Mouse (Mus musculus): Measurements from ENCODE around the gene Smap2. TPM values are rescaled to one million over a fixed set of nuclear protein-coding genes. Genes with fewer than 3 reads are reported as not detected.

The Smap2 gene
- polyA plus RNA-seq, 1 experiment from 2014 or later = 43.4 TPM

DNA sequence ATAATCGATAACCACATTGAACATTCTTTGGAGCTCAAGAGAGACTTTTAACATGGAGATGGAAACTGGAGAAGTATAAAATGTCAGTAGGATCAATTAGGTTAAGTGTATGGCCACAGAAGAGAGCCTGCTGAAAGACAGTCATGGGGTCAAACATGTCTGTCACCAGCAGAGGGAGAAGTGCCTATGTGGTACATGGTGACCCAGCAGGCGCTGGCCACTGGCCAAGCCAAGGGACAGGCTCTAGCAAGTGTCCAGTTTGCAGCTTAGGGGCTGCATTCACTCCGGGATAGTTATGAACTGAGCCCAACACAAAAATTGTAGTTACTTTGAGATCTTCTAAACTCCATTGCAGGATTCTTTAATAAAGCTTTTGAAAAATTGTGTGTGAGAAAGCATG lies 88.4 kb downstream of the Smap2 start:
- ATAC-seq (ENCODE audit: low FRiP score) = no peak
- Histone ChIP-seq H3K4me2 (no peak overlapping the region), H3K9me3 (replicated peaks) (no peaks in the 10 kb centered on the region; the same call in 1 of the 2 replicates), H3K9ac (replicated peaks) (no peak overlapping the region), H3K4me1 (peaks cover 10% of the 10 kb centered on the region), H3K36me3 (peaks cover 10% of the 10 kb centered on the region; the same call in 1 of the 2 replicates), H3K27me3 (replicated peaks) (no peaks in the 10 kb centered on the region), H3K4me3 (replicated peaks) (no peak overlapping the region), H3K27ac (replicated peaks) (no peak overlapping the region)
- WGBS = 85% methylated on average over 3 of the region's 3 CpGs

DNA sequence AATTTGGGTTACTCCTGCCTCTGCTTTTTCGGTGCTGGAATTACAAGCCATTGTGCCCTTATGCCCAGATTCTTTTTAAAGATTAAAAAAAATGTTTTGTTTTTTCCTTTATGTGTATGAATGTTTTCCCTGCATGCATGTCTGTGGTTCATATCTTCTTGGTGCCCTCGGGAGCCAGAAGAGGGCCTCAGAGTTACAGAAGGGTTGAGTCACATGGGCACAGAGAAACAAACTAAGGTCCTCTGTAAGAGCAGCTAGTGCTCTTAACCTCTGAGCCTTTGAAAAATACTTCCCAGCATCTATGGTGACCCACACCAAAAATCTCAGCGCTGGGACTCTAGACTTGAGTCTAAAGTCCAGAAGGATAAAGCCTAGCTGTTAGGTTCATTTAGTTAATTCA lies 91.7 kb downstream of the Smap2 start:
- Histone ChIP-seq H3K9ac (replicated peaks) (peak overlapping the region; percentile 67), H3K27ac (replicated peaks) (peak overlapping the region; percentile 88), H3K27me3 (replicated peaks) (no peaks in the 10 kb centered on the region), H3K4me3 (replicated peaks) (peak overlapping the region; percentile 61), H3K36me3 (peaks cover 23% of the 10 kb centered on the region), H3K4me2 (peak overlapping the region; percentile 76), H3K9me3 (replicated peaks) (peaks cover 9% of the 10 kb centered on the region; the same call in 1 of the 2 replicates), H3K4me1 (peaks cover 15% of the 10 kb centered on the region)
- WGBS = 16% methylated on average over 3 of the region's 3 CpGs
- ATAC-seq (ENCODE audit: low FRiP score) = peak; percentile 53

DNA sequence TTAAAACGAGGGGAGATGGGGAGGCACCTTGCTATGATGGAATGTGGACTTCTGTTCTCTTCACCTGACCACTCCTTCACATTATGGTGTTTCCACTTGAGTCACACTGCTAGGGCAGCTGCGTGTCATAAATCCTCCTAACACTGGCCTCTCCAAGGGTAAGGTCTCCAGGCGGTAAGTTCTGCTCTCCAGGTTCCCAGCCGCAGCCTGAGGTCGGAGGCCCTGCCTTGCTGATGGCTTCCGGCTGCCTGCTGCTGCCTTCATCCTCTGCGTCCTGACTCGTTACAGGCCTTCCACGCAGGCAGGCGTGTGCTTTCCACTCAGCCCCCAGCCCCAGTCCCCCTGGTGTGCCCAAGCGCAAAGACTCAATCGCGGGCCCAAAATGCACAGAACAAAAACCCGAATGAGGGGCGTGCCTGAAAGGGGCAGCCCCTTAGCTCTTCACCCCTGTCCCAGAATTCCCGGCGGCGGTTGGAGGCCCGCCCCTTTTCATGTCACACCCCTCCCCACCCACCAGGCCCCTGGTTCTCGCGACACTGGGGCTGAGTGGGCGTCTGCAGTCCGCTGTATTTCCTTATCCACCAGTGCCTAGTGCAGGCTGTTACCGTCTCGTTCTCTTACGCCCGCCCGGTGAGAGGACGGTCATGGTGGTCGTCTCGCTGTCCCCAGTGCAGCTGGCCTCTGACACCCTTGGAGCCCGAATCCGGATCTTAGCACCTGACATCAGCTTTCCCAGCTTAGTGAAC lies 92.3 kb downstream of the Smap2 start, which contains the start of gene Exo5:
Gene Exo5 (minus strand): TSS at position 464 of the 746 bp plus-strand sequence.
- peak; percentile 98 for ATAC-seq (ENCODE audit: low FRiP score)
- whole genome bisulfite sequencing = under 1% methylated on average over 33 of the region's 33 CpGs
- Histone ChIP-seq H3K27me3 (replicated peaks) (no peaks in the 10 kb centered on the region), H3K4me1 (peaks cover 15% of the 10 kb centered on the region), H3K9ac (replicated peaks) (peak within 1 kb of the TSS; percentile 67), H3K9me3 (replicated peaks) (peaks cover 9% of the 10 kb centered on the region; the same call in 1 of the 2 replicates), H3K27ac (replicated peaks) (peak within 1 kb of the TSS; percentile 88), H3K4me3 (replicated peaks) (peak within 1 kb of the TSS; percentile 61), H3K4me2 (peak within 1 kb of the TSS; percentile 76), H3K36me3 (peaks cover 27% of the 10 kb centered on the region)

DNA sequence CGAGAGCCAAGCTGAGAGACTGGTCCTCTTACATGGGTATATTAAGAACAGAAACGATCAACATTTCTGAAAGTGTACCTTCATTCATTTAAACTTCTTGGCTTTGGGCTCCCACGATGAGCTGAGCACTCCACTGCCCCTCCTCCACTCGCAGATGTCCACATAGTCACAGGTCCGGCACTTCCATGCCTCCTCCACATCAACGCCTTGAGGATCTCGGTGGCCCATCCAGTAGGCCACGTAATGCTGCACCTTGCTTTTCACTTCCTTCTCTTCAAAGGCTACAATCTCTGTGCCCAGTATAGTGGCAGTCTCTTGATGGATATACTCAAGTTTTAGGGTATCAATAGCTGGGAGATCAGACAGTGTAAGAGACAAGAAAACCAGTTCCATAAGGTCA lies 95.6 kb downstream of the Smap2 start:
- Histone ChIP-seq H3K27ac (replicated peaks) (no peak overlapping the region), H3K9me3 (replicated peaks) (peaks cover 9% of the 10 kb centered on the region; the same call in 1 of the 2 replicates), H3K4me1 (peaks cover 15% of the 10 kb centered on the region), H3K4me3 (replicated peaks) (no peak overlapping the region), H3K27me3 (replicated peaks) (no peaks in the 10 kb centered on the region), H3K9ac (replicated peaks) (no peak overlapping the region), H3K36me3 (peaks cover 34% of the 10 kb centered on the region), H3K4me2 (no peak overlapping the region)
- no peak for ATAC-seq (ENCODE audit: low FRiP score)
- WGBS = 97% methylated on average over 8 of the region's 8 CpGs

Small RNAs within 50 kb of the gene (microRNA-seq; reads per million reads assigned to microRNA genes)
- gene Mir7015 = not detected

Other genes starting within 250 kb of the Smap2 start
- 83.0 and 86.8 TPM in 2 replicates for gene Nfyc, start 185.7 kb downstream of the Smap2 start, polyA plus RNA-seq (2015; fragmentation: Nextera tagmentation; extraction: Ambion mirVana)
- gene Rims3, start 162.4 kb downstream of the Smap2 start, polyA plus RNA-seq (2015; fragmentation: Nextera tagmentation; extraction: Ambion mirVana) = 18.8 and 23.3 TPM in 2 replicates
- 27.3 and 29.8 TPM in 2 replicates for gene Exo5, start 92.2 kb downstream of the Smap2 start, polyA plus RNA-seq (2015; fragmentation: Nextera tagmentation; extraction: Ambion mirVana)
- 6.5 and 6.8 TPM in 2 replicates for gene Zfp69, start 65.5 kb downstream of the Smap2 start, polyA plus RNA-seq (2015; fragmentation: Nextera tagmentation; extraction: Ambion mirVana)
- gene Col9a2, start 22.1 kb upstream of the Smap2 start, polyA plus RNA-seq (2015; fragmentation: Nextera tagmentation; extraction: Ambion mirVana) = 21.5 and 36.1 TPM in 2 replicates
- gene Zmpste24, start 81.0 kb upstream of the Smap2 start, polyA plus RNA-seq (2015; fragmentation: Nextera tagmentation; extraction: Ambion mirVana) = 24.8 and 32.4 TPM in 2 replicates
- gene Tmco2, start 92.0 kb upstream of the Smap2 start, polyA plus RNA-seq (2015; fragmentation: Nextera tagmentation; extraction: Ambion mirVana) = not detected in 2 replicates
- 26.8 and 27.3 TPM in 2 replicates for gene Rlf, start 197.8 kb upstream of the Smap2 start, polyA plus RNA-seq (2015; fragmentation: Nextera tagmentation; extraction: Ambion mirVana)